Mouse (Mus musculus) layer of hippocampus, postnatal 25 days (tissue): Measurements from ENCODE around the gene Gm49318. TPM values are rescaled to one million over a fixed set of nuclear protein-coding genes. Genes with fewer than 3 reads are reported as not detected.

Source experiments
- DNase-seq, 2 experiments: peaks; one replicate each; pipeline ENCODE4 v3.0.0; 2022; ENCODE audit warnings: mixed read lengths in 2 of 2, low spot score in 1 of 2; ENCODE audit errors: extremely low spot score in 1 of 2
- total RNA-seq, 2 experiments: library from RNA; stranded (reverse); gene quantifications; 2 replicates each; pipeline ENCODE4 v1.2.3; 2021

Gm49318 gene
- total RNA-seq, 2 experiments from 2014 or later, result 1.2 to 3.9 TPM

- DNase-seq, result no peak
These were observed 33.2 kb downstream of the Gm49318 start for GRCm38 (mm10) chr9:22037826-22038225.

- DNase-seq, result no peak
These were observed 35.6 kb downstream of the Gm49318 start for GRCm38 (mm10) chr9:22035300-22036044.

- no peak for DNase-seq
These were observed 40.7 kb downstream of the Gm49318 start for GRCm38 (mm10) chr9:22030386-22030785.

- DNase-seq, result no peak
These were observed 42.6 kb downstream of the Gm49318 start for GRCm38 (mm10) chr9:22028467-22028866.

- DNase-seq, result no peak
These were observed 46.5 kb downstream of the Gm49318 start for GRCm38 (mm10) chr9:22024592-22024991.

- DNase-seq, result no peak
These were observed 53.7 kb downstream of the Gm49318 start for GRCm38 (mm10) chr9:22017208-22017825.

- DNase-seq, result no peak
These were observed 54.8 kb downstream of the Gm49318 start for GRCm38 (mm10) chr9:22016245-22016644.

- DNase-seq, result no peak
These were observed 58.3 kb downstream of the Gm49318 start for GRCm38 (mm10) chr9:22012731-22013130.

GRCm38 (mm10) chr9:22011055-22011454 is 60.0 kb downstream of the Gm49318 start:
- DNase-seq, result no peak

GRCm38 (mm10) chr9:22004546-22004945 is 66.5 kb downstream of the Gm49318 start:
- no peak for DNase-seq

- no peak for DNase-seq
These were observed 67.9 kb downstream of the Gm49318 start for GRCm38 (mm10) chr9:22003163-22003554.

GRCm38 (mm10) chr9:22002194-22003162 is 68.6 kb downstream of the Gm49318 start, which contains the start of the genes Ccdc151 and Prkcsh:
Gene Ccdc151 (minus strand): TSS chr9:22002634.
Gene Prkcsh (plus strand): TSS chr9:22002806.
- DNase-seq, result peak; percentile 91 to 94

GRCm38 (mm10) chr9:22001633-22002032 is 69.4 kb downstream of the Gm49318 start:
- DNase-seq, result no peak

GRCm38 (mm10) chr9:22000296-22000695 is 70.8 kb downstream of the Gm49318 start:
- DNase-seq, result no peak

- no peak for DNase-seq
These were observed 74.7 kb downstream of the Gm49318 start for GRCm38 (mm10) chr9:21996178-21996867.

- no peak for DNase-seq
These were observed 78.8 kb downstream of the Gm49318 start for GRCm38 (mm10) chr9:21992227-21992626.

GRCm38 (mm10) chr9:21989230-21990110 is 81.6 kb downstream of the Gm49318 start, which contains the start of gene Rgl3:
Gene Rgl3 (minus strand): TSS chr9:21989446.
- DNase-seq, result no peak

GRCm38 (mm10) chr9:21988421-21989101 is 82.5 kb downstream of the Gm49318 start:
- DNase-seq, result no peak
